Mouse (Mus musculus) induced T-regulatory cell, adult 2 months (primary cell): ENCODE measurements around the gene 1500009C09Rik.
A peak's percentile ranks its signal among the peaks of the same experiment; 100 is the strongest.
"Not testable (repeated sequence)": the region's sequence is repeated elsewhere in the genome, so short reads cannot be mapped to it uniquely, and the experiment has no call there.

Experiments used
- DNase-seq: peaks from one replicate; pipeline ENCODE4 v3.0.0-alpha.2; 2012; ENCODE audit warnings: low read depth

Gene 1500009C09Rik

DNA sequence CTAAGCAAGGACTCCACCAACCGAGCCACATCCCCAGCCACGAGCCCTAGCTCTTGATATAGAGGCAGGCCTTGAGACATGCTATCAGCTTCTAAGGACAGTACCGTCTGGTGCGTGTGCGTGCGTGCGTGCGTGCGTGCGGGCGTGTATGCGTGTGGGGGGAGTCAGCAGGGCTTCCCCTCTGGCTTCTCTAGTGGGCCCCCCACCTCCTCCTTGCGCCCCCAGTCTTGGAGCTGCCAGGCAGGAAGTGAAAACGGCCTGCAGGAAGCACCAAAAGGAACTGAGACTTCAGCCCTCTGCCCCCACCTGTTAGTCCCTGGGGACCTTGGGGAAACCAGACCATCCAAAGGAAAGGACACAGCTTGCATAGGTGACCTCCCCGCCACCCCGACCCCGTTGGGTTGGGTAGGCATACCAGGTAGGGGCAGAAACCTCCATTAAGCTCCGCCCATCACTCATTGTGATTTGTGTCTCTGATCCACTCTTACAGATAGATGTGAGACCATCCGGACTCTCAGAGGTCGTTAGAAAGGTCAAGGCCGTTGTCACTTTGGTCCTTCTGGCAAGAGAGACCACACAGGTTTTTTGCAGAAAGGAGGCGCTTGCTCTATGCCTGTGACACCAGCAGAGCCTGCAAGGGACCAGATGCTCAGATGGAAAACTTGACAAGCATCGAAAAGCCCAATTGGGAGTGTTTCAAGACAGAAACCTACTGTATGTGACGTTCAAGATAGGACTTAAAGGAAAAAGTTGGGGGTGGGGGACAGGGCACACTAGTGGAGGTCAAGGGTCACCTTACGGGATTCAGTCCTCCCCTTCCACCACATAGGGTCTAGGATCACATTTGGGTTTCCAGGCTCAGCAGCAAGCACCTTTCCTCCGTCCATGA, 33.2 kb upstream of the 1500009C09Rik start:
- no peak for DNase-seq

DNA sequence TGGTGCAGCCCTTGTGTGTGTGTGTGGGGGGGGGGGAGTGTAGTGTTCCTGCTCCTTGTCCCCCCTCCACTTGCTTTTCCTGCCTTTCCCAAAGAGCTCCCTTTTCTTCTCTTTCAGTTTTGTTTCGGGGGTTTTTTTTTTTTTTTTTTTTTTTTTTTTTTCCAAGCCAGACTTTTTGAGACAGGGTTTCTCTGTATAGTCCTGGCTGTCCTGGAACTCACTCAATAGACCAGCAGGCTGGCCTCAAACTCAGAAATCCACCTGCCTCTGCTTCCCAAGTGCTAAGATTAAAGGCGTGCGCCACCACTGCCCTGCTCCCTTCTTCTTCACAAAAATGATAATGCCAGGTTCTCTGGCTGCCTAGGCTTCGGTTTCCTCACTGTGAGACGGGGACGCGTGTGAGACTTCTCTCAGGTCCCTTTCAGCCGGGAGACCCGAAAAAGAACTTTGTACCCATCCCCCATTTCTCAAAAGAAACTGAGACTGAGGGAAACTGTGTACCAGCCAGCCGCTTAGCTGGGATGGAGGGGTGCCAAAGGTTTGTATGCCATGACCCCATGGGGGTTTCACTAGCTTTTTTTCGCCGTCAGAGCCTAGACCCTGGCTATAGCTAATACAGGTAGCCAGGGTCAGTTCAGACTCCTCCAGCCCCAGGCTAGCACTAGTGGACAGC, 32.1 kb upstream of the 1500009C09Rik start:
- no peak for DNase-seq

GRCm38 (mm10) chr15:82221104-82221860, 30.9 kb upstream of the 1500009C09Rik start:
- DNase-seq = peak; percentile 50

GRCm38 (mm10) chr15:82223251-82223650, 28.9 kb upstream of the 1500009C09Rik start:
- no peak for DNase-seq

- DNase-seq = peak; percentile 70
Observed at GRCm38 (mm10) chr15:82223657-82224601, 28.3 kb upstream of the 1500009C09Rik start, which contains the start of gene Tnfrsf13c. TSS of gene Tnfrsf13c (minus strand) at chr15:82224369.

GRCm38 (mm10) chr15:82224602-82225215, 27.5 kb upstream of the 1500009C09Rik start:
- DNase-seq = no peak

- no peak for DNase-seq
Observed at GRCm38 (mm10) chr15:82225769-82226168, 26.4 kb upstream of the 1500009C09Rik start.

DNA sequence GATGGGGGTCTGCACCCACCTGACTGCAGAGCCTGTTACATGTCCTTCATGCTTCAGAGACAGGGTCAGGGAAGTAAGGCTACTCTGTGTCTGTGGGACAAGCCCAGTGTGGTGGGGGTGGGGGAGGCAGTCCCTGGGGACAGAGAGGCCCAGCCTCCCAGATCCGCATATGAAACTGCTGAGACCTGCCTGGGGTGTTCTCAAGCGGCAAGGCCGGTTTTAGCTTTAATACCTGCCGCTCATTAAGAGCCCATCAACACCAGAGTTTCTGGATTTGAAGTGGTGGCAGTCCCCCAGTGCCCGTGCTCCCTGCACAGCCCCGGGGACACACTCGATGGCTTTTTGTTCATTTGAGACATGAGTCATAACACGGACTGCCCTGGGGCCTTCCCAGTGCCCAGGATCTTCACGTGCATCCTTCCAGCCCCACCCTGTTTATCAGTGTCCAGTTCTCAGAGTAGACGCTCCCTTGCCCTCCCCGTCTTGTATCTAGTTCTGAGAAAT, 22.6 kb upstream of the 1500009C09Rik start:
- no peak for DNase-seq

- DNase-seq = no peak
Observed at GRCm38 (mm10) chr15:82230098-82230611, 22.0 kb upstream of the 1500009C09Rik start.

DNA sequence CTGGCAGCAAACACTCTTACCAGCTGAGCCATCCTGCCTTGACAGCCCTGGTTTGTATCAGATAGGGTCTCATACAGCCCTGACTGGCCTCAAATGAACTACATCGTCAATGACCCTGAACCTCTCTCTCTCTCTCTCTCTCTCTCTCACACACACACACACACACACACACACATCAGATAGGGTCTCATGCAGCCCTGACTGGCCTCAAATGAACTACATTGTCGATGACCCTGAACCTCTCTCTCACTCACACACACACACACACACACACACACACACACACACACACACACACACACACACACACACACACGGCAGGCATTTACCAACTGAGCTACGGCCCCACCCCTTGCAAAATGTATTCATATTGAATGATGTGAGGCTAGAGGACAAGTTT, 21.1 kb upstream of the 1500009C09Rik start:
- no peak for DNase-seq

- DNase-seq = no peak
Observed at GRCm38 (mm10) chr15:82231591-82232378, 20.4 kb upstream of the 1500009C09Rik start.

- no peak for DNase-seq
Observed at GRCm38 (mm10) chr15:82232651-82233050, 19.5 kb upstream of the 1500009C09Rik start.

GRCm38 (mm10) chr15:82235661-82236060, 16.5 kb upstream of the 1500009C09Rik start:
- peak; percentile 41 for DNase-seq

GRCm38 (mm10) chr15:82236565-82236964, 15.6 kb upstream of the 1500009C09Rik start:
- DNase-seq = peak; percentile 92

DNA sequence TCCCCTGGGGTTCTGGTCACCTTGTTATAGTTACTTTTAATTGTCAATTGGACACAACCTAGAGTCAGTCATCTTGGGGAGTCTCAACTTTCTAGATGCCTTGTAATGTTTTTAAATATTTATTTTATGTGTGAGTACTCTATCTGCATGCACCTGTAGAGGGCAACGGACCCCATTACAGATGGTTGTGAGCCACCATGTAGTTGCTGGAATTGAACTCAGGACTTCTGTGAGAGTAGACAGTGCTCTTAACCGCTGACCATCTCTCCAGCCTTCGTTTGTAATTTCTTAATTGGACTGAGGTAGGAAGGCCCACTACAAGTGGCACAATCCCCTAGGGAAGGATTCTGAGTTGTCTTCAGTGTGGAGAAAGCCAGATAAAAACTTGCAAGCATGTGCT, 8.9 kb upstream of the 1500009C09Rik start:
- no peak for DNase-seq

- peak; percentile 73 for DNase-seq
Observed at GRCm38 (mm10) chr15:82243742-82244114, 8.5 kb upstream of the 1500009C09Rik start.

GRCm38 (mm10) chr15:82244115-82244804, 7.9 kb upstream of the 1500009C09Rik start, which contains the start of gene Cenpm:
TSS of gene Cenpm (minus strand) at chr15:82244748.
- DNase-seq = peak; percentile 97

GRCm38 (mm10) chr15:82244805-82245161, 7.4 kb upstream of the 1500009C09Rik start:
- DNase-seq = not testable (repeated sequence)
